Mouse (Mus musculus) G1E (cell line): ENCODE results near the gene Dcst1.

ENCODE experiments used
- CTCF ChIP-seq: IDR thresholded peaks from 2 replicates; pipeline ENCODE4 v1.5.1; 2012; ENCODE audit warnings: low read depth, low read length, inconsistent platforms, mixed read lengths
- GATA1 ChIP-seq: IDR thresholded peaks from 2 replicates; pipeline ENCODE4 v1.6.1; 2012; ENCODE audit warnings: borderline replicate concordance, low read length, inconsistent platforms, mixed read lengths
- GATA2 ChIP-seq: IDR thresholded peaks from 2 replicates; pipeline ENCODE4 v1.6.1; 2012; ENCODE audit warnings: low read depth, low read length, inconsistent platforms, borderline replicate concordance

DNA sequence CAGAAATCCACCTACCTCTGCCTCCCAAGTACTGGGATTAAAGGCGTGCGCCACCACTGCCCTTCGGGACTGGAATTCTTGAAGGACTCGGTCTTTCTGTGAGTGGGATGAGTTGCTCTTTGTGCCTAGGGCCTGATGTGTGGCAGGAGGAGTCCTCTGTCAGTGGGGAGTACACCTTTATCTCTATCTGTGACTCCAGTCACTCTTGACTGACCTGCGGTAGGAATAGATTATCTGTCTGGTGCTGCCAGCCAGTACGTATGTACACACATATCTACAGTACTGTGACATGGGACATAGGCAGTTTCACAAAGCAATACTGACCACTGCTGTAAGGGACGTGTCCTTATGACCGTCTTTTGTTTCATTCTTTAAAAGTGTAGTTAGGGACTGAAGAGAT is 39.2 kb downstream of the Dcst1 start:
- TF ChIP-seq GATA1 (no peak), CTCF (no peak), GATA2 (no peak)
